Mouse (Mus musculus): ENCODE measurements around the gene Mrps9.
"Not testable (repeated sequence)": the region's sequence is repeated elsewhere in the genome, so short reads cannot be mapped to it uniquely, and the experiment has no call there.

The Mrps9 gene

DNA sequence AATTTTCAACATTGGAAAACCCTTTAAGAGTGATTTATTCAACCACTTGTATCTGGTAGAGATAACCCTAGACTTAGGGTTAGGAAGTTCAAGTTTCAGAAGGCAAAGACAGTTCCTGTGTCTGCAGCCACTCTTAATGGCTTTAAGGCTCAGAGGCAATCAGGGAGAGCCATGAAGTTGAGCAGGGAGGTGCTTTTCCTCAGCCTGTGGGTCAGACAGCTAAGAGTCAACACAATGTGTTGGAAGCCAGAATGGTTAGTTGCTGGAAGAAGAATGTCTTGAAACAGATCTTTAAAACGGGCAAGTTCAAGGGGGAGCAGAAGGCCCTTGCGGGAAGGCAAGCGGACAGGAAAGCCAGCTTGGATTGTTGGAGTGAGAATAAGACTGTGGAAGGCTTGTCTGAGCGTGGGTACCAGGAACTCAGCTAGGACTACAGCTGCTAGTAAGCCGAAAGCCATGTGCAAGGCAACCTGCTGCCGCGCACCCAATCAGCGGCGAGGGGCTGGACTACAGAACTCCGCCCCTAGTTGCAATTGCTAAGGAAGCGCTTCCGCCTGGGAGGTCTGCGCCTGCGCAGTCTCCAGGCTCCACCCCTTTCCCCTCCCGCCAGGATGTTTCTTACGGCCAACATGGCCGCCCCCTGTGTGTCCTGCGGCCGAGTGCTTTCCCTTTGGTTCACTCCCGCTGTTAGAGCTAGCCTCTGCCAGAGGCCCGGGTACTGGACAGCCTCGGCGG, at the start of gene Mrps9:
Gene Mrps9 (plus strand): TSS at position 571 of the 735 bp plus-strand sequence.
- in situ Hi-C loops (cut with MboI), result no loop called here

- in situ Hi-C loops (cut with MboI), result no loop called here
Measured at GRCm38 (mm10) chr1:42813301-42813845, 37.7 kb upstream of the Mrps9 start.

DNA sequence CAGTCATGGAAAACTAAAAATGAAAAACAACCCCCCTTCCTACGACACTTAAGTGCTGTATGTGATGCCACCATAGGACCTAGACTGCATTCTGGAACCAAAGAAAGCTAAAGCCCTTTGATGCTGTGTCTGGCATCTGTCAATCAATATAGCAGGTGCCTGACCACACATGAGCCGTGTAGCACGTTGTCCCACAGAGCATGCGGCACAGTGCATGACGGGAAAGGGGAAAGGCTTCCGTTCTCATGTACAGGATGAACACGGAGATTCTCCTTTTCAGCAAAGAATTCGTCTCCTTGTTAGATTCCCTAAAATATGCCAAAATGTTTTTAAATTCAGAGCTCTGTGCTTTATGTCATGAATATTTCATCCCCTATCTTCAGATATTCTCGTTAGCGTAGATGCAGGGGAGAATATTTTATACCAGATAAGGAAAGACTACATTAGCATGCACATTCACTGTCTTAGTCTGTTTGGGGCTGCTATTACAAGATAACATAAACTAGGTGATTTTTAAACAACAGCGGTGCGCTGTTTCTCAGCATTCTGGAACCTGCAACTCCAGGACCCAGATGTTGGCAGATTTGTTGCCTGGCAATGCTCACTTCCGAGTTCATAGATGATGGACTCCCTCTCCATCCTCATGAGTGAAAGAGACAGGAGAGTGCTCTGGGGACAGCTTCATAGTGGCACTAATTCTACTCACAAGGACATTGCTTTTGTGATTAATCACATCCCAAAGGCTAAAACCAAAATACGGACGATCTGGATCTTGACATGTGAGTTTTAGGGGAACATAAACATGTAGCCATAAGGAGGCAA, 36.0 kb upstream of the Mrps9 start:
- in situ Hi-C loops (cut with MboI), result no loop called here

GRCm38 (mm10) chr1:42851398-42851767, 350 bp downstream of the Mrps9 start:
- in situ Hi-C loops (cut with MboI), result no loop called here

DNA sequence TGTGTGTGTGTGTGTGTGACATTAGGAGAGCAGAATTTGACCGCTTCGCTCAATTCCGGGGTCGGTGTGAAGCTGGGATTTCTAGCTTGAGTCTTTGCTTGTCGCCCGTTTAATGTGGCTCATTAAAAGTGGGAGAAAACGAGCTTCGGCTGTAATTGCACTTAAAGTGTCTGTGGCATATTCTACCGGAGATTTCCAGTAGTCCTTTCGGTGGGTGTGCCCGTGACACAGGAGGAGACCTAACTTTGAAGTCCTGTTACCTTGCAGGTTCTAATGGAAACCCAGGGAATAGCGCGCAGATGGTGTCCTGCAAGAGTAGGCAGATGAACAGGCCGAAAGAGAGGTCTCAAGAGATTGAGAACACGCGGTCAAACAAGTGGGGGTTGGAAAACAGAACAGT, 777 bp downstream of the Mrps9 start:
- in situ Hi-C loops (cut with MboI), result no loop called here

DNA sequence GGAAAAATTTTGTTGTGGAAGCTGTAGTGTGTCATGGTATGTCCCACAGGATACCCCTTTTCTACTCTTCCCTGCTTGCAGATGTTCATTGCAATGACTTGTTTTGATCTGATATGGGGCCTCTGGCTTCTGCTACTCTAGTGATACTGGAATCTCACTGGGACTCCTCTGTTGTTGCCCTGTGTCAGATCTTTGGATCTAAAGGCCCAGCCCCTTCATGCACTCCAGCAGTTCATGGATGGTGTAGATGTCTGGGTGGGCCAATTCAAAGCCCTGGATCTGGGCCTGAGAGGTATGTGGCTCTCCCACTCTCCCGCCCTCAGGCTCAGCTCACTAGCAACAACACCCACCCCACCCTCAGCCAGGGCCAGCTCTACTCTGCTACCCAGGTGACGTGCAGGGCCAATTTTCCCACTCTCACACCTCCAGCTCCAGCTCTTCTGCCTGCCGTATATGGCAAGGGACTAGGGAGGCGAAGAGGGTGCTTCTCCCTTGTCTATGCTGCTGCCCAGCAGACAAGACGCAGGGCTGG, 13.8 kb downstream of the Mrps9 start:
- in situ Hi-C loops (cut with MboI), result no loop called here

DNA sequence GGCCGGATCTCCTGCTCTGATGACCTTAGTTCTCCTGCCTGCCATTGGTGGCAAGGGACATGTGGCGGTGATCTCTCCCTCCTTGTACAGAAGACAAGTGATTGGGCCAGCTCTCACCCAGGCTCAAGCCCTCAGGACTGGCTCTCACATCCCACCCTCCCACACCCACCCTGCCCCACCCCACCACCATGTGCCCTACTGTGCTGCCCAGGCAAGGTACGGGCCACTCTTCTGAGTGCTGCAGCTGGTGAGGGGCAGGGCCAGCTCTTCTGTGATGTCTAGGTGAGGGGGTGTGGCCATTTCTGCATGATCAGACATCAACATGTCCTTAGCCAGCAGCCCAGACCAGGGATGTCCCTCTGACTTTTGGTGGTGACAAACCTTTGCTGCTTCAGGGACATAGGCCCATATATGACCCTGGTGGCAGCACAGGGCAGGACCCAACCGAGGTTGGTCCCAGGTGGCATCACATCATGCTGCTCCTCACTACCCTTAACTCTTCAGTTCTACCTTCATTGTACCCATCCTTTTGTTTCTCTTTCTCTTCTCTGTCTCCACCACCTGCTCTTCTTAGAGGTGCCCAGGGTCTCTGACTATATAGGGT, 14.4 kb downstream of the Mrps9 start:
- in situ Hi-C loops (cut with MboI), result no loop called here

- in situ Hi-C loops (cut with MboI), result no loop called here
Measured at GRCm38 (mm10) chr1:42865986-42866385, 15.0 kb downstream of the Mrps9 start.

DNA sequence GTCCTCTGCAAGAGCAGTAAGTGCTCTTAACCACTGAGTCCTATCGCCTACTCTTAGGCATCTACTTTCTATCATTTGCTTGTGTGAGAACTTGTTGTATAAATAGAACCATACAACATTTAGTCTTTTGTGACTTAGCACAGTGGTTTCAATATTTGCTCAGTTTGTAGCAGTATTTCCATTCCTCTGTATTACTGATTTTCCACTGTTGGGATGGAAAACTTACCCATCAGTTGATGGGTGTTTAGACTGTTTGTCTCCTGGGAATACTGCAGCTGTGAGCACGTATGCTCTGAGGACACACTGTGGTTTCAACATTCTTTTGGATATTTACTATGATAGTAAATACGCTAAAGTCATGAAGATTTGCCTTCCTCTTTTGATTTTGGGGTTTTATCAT, 16.2 kb downstream of the Mrps9 start:
- in situ Hi-C loops (cut with MboI), result no loop called here

DNA sequence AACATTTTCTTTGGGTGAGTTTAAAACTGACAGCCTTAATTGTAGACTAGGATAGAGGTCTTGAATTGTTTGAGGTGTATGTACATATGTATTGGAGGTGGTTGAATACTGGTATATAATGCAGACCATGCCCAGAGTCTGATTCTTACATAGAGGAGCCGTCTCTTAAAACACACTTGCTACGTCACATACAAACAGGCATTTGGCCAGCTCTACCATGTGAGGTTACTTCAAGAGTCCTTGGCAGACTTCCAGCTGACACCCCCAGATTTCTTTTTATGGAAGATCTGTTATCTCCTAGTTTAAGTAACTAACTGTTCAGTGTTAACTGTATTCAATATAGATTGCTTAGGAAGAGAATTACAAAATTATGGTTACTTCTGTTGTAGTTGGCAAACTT, 23.1 kb downstream of the Mrps9 start:
- in situ Hi-C loops (cut with MboI), result no loop called here

DNA sequence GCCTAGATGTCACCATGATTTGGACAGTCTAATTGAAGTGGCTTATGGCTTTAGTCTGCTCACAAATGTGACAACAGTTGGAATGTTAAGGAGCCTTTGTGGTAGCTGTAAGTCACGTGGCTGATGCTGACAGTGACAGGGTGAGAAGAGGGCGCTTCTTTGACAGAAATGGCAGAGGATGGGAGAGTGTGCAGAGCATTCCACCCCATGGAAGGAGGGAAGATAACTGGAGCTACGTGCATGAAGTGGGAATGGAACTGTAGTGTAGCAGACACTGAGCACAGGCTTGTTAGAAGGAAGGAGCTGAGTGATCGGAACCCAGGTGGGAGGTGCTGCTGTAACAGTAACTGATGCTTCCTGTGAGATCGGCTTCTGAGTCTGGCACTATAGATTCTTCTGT, 24.2 kb downstream of the Mrps9 start:
- in situ Hi-C loops (cut with MboI), result no loop called here

- in situ Hi-C loops (cut with MboI), result no loop called here
Measured at GRCm38 (mm10) chr1:42876463-42877093, 25.5 kb downstream of the Mrps9 start.

DNA sequence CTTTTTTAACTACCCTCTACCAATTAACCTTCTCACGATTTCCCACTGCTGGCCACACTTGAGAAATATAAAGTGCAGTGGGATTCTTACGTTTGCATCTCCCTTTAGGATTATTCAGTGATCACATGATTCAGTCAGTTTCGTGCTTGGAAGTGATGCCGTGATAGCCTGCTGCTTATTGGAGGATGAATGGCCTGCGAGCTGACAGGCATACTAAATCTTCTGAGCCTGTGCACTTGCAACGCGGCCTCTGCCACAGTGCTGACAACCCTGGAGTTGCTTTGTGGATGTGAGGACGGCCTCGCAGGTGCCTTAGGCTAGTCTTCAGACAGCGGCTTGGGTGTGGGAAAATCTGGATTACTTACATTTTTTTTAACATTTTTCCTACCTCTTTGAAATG, 26.2 kb downstream of the Mrps9 start:
- in situ Hi-C loops (cut with MboI), result no loop called here

DNA sequence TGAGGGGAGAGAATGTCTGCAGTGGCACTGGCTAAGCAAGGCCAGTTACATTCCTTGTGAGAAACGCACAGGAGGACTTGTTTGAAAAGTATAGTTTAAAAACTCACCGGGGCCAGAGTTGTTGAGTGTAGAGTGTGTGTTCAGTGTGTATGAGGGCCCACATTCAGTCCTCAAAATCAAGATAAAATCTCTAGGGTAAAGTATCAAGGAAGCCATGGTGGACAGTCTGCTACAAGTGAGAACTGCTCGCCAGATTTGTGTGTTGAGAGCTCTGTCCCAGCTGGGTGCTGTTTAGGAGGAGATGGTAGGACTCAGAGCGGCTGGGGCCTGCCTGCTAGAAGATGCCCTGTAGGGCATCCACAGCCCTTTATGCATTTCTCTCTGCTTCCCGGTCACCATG, 27.8 kb downstream of the Mrps9 start:
- in situ Hi-C loops (cut with MboI), result no loop called here

DNA sequence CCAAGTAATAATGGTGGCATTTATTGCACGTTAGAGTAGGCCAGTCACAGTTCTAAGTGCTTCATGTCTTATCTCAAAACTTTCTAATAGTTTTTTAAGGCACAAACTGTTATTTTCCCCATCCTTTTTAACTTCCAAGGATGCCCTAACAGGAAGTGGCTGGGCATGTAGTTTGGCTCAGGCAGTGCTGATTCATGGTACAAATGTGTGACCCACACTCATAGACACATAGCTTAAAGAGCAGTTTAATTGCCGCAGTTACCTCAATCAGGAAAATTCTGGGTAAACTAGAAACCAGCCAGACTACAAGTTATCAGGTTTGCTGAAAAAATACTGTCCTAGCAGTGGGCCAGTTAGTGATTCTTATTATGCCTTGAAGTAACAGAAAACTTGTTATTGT, 31.2 kb downstream of the Mrps9 start:
- in situ Hi-C loops (cut with MboI), result no loop called here

GRCm38 (mm10) chr1:42883418-42883817, 32.4 kb downstream of the Mrps9 start:
- in situ Hi-C loops (cut with MboI), result not testable (repeated sequence)

DNA sequence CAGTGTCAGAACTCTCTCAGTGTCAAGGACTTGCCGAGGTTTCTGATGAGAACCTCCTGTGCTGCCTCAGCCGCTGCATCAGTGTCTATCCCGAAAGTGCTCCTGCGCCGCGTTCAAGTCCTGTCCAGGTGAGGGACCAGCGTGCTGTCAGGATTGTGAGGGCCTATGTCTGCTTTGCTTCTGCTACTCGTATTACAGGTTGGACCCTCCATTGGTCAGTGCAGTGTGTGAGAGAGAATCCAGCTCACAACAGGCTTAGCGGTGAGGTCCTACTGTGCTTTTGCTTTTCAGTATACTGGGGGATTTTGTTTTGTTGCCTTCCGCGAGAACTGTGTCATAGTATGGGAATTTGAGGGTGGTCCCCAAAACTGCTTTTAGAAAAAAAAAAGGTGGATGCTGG, 36.8 kb downstream of the Mrps9 start:
- in situ Hi-C loops (cut with MboI), result no loop called here

- in situ Hi-C loops (cut with MboI), result no loop called here
Measured at GRCm38 (mm10) chr1:42888541-42889349, 37.7 kb downstream of the Mrps9 start.

- in situ Hi-C loops (cut with MboI), result no loop called here
Measured at GRCm38 (mm10) chr1:42889421-42889887, 38.4 kb downstream of the Mrps9 start.

- in situ Hi-C loops (cut with MboI), result no loop called here
Measured at GRCm38 (mm10) chr1:42894695-42895094, 43.7 kb downstream of the Mrps9 start.

DNA sequence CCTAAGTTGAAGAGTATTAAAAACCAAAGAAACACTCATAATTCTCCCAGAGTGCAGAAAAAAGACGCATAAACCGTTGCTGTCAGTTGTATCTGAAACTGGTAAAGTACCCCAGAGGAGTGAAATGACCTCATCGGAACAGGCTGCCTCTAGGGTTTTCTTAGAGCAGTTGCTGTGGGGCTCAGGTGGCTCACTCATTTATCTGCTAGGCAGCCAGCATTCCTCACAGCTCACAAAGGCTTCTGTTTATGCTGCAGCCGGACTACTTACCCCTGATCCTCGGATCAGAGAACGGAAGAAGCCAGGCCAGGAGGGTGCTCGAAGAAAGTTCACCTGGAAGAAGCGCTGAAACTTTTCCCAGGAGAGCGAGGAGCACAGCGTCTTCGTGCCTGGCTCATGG, 54.1 kb downstream of the Mrps9 start:
- in situ Hi-C loops (cut with MboI), result loop anchor here (25.0 kb wide), 1 partner anchor 357 kb away; no protein-coding TSS in a partner anchor

Measured in mature B cell (primary cell).